Mouse (Mus musculus) right cerebral cortex, postnatal 14 days (tissue): Measurements from ENCODE around the gene Gm34653.
"Not testable (repeated sequence)": the region's sequence is repeated elsewhere in the genome, so short reads cannot be mapped to it uniquely, and the experiment has no call there.

Source experiments
- DNase-seq: peaks from one replicate; pipeline ENCODE4 v3.0.0; 2022

The Gm34653 gene

GRCm38 (mm10) chr2:34825827-34826459 lies 6.9 kb upstream of the Gm34653 start, which contains the start of gene Fbxw2:
Gene Fbxw2, minus strand, starts transcription at chr2:34826311.
- peak; percentile 92 for DNase-seq

GRCm38 (mm10) chr2:34826460-34827231 lies 6.2 kb upstream of the Gm34653 start:
- no peak for DNase-seq

DNA sequence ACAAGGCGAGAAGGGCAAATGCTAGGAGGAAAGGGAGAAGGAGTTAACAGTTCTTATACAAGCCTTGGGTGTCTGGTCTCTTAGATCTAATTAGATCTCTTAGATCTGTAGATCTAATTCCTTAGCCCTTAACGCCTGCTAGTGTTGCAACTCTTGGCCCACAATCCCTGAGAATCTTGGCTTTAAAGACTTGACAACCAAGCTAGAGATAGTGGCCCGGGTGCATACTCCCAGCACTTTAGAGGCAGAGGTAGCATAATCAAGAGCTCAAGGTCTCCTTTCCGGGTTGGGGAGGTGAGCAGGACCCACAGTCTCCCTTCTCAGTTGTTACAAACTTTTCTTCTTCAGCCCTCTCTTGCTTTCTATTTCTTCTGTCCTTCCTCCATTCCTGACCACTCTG lies 5.2 kb upstream of the Gm34653 start:
- DNase-seq, result no peak

DNA sequence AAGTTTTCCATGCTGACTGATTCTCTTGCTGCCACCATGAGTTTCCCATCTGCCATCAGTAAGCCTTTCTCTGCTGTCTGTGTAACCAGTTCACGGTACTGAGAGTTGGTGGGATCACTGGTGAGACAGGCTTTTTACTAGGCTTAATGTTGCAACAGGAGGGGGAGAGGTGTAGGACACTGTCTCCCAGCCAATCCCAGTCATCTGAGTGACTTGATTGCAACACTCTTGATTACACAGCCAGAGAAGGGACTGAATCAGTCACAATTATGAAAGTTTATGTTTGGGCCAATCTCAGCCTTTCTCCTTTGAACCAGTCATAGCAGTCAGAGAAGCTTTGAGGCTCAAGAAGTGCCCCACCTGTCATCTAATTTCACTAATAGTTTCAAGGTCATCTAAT lies 4.8 kb upstream of the Gm34653 start:
- DNase-seq, result no peak

DNA sequence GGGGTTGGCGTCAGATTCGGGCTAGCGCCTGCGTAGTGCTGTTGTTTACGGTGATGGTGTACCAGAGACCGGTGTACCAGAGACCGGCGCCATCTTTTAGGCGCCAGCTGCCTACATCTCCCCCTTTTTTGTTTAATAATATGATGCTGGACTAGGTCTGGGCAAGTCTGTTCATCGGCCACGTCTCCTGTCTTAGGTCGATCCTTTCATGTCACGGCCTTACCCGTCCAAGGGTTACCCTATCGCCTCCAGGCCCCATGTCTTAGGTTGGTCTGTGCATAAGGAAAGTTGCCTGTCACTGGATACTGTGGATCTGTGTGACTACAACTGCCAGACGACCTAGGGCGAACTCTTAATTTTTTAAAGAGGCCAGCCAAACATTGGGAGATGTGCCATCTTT lies 2.7 kb upstream of the Gm34653 start:
- DNase-seq, result not testable (repeated sequence)

DNA sequence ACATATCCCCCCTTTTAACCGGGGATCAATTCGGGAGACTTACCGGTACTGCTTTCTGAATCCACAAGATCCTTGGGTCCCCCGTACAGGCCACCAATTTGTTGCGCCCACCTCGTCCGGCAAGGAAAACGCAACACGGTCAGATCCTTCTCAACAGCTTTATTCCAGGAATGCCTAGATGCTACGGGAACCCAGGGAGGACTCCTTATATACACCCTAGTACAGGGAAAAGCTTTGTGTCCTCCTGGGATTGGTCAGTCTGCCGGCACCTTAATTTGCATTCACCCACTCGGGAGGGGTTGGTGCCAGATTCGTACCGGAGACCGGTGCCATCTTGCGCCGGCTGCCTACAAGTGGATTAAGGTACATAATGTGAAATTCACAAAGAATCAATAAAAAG lies 817 bp downstream of the Gm34653 start:
- DNase-seq, result no peak

DNA sequence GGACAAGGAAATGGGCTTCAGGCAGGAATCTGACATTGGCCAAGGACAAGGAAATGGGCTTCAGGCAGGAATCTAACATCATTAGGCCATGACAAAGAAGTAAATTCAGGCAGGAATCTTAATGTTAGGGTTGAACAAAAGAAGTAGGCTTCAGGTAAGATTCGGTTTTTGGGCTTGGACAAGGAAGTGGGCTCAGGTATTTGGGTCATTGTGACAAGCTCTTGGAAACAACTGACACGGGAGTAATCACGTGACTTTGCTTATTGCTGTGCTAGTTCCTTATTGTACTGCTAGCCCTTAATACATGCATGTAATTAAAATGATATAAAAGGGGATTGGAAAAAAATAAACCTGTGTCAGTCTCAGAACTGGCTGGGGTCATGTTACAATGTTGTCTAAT lies 2.9 kb downstream of the Gm34653 start:
- DNase-seq, result no peak

GRCm38 (mm10) chr2:34840143-34840542 lies 7.3 kb downstream of the Gm34653 start:
- not testable (repeated sequence) for DNase-seq

GRCm38 (mm10) chr2:34841706-34842105 lies 8.9 kb downstream of the Gm34653 start:
- DNase-seq, result peak; percentile 55

DNA sequence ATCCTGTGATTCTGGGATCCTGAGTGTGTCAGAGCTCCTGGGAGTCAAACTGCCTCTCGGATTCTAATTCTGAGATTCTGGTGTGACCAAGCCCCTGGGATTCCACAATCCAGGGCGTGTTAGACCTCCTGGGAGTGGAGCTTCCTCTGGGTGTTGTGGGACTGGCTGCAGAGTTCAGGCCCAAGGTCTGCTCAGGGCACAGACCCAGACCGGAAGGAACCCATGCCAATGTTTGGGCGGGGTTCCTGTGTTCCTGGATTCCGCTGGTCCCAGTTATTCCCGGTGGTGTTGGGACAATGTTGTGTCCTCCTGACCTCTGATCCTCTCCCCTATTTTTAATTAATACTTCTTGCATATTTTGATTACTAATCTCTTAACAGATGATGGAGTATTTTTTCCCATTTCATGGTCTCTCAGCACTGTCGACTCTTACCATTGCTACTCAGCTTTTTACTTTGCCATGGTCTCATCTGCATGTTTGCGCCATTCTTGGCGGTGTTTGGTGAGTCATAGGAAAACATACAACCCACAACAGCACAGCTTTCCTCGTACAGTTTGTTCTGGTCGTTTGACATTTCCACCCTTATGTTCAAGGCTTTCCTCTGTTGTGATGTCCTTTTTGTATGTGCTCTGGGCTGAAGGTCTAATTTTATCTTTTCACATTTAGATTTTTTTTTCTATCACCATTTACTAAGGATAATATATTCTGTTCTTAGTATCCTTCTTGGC lies 10.6 kb downstream of the Gm34653 start:
- no peak for DNase-seq

DNA sequence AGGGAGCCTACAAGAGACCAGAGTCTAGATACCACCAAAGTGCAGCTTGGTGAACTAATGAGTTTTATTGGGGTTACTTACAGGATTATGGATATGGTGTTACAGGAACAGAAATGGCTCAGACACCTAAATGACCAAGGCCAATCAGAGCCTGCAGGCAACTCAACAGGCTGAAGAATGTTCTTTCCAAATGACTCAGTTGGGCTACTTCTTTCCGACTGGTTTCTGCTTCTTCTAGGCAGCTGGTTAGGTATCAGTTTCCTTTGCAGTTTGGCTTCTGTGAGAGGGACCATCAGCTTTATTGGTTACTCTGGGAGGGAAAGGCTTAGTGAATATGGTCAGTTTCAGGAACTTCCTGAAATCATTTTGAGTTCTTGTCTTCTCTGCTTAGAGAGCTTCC lies 14.9 kb downstream of the Gm34653 start:
- no peak for DNase-seq

GRCm38 (mm10) chr2:34855265-34855664 lies 22.5 kb downstream of the Gm34653 start:
- no peak for DNase-seq

- DNase-seq, result no peak
These were observed 24.9 kb downstream of the Gm34653 start for GRCm38 (mm10) chr2:34857728-34858127.

DNA sequence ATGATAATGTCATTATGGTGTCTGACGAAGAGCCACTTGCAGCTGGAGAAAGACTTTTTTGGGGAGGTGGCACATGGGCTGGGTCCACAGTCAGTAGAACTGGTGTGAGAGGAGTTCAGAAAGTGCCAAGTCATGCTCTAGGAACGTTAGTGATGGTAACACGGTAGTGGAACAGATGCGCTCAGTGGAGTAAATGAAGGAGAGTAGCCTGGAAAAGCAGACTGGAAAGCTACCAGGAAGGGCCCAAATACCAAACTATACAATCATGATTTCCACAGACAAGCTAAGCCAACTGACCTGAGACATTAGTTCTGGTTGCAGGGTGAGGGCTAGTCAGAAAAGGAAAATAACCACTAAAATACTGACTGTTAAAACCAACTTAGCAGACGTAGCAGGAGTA lies 36.9 kb downstream of the Gm34653 start:
- no peak for DNase-seq

- peak; percentile 88 for DNase-seq
These were observed 38.0 kb downstream of the Gm34653 start for GRCm38 (mm10) chr2:34870520-34871474.

DNA sequence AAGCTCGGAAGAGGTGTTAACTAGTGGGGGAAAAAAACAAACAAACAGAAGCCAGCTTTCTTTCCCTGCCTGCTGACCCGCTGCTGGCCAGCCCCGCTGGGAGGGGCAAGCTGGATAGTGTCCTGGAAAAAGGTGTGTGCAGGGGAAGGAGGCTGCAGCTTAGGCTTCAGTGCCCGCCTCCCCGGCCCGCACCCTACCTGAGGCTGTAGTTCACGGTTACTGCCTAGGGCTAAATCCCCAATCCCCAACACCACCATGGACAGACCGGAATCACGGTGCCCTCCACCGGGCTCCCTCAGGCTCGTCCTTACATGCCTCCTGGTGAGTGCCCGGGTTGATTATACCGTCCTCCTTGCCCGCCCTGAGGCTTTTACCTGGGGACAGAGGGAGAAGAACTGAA lies 41.5 kb downstream of the Gm34653 start, which contains the start of gene Cutal:
Gene Cutal, plus strand, starts transcription at position 126 of the 400 bp plus-strand sequence.
- DNase-seq, result no peak

GRCm38 (mm10) chr2:34874816-34875345 lies 42.1 kb downstream of the Gm34653 start, which contains the start of gene Psmd5:
Gene Psmd5, minus strand, starts transcription at chr2:34874968.
- no peak for DNase-seq

DNA sequence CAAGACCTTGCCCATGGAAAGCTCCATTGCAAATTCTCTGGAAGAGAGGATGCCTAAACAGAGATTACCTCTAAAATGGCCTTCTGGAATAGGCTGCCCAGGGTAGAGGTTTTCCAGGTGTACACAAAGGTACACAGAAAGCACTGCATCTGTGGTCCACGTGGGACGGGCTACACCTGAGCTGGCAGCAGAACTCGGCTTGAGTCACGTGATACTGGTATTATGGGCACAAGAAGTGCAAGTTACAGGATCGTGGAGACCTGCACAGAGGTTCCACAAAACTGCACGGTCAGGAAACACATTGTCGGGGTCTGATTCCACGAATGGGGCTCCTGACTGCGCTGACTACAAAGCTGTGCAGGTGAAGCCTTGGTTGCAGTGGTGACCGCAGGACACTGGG lies 47.2 kb downstream of the Gm34653 start:
- no peak for DNase-seq

DNA sequence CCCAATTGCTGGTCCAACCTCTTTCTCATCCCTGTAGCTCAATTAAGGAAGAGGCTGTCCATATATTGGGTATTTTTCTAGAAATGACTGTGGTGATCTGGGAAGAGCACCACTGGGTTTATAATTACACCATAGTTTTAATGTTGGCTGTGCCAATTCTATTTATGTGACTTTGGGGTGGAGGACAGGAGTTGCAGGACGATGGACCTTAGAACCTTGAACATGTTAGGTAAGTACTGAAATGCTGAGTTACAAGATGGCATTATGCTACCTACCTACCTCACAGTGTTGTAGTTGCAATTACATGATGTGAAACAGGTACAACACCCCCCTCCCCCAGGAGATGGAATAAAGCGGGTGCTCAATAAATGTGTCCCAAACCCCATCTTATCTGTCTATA lies 50.0 kb downstream of the Gm34653 start:
- no peak for DNase-seq

DNA sequence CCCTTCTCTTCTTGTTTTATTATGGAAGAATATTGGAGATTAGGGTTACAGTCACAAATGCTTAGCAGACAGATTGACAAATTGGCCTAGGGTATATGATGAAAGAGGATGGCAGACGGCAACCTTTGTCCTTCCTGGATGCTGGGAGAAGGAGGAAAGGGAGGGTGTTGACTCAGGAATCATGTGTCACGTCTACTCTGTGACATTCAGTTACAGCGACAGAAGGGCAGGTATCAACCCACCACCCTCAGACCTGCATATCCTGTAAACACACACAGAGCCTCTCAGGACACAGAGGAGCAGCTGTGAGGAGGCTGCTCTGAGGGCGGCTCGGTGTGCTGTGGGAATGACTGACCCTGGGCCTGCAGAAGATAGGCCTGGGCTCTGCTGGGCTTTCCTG lies 50.4 kb downstream of the Gm34653 start:
- no peak for DNase-seq

- no peak for DNase-seq
These were observed 51.4 kb downstream of the Gm34653 start for GRCm38 (mm10) chr2:34884186-34884585.
